Mouse (Mus musculus) liver, embryonic 13.5 days (tissue): Measurements from ENCODE around the gene S100a4. TPM values are rescaled to one million over a fixed set of nuclear protein-coding genes. Genes with fewer than 3 reads are reported as not detected.

Source experiments
- ATAC-seq: fragments of 200-750 bp; cut with Nextera tagmentation; 2 replicates; pipeline ENCODE4 v1.8.0; 2017; ENCODE audit warnings: low read depth, mild to moderate bottlenecking, moderate number of reproducible peaks, moderate library complexity
- DNase-seq: peaks from one replicate; pipeline ENCODE4 v3.0.0; 2022
- H3K27ac ChIP-seq: fragments of 300-500 bp; sonication (generic); 2 replicates; pipeline ENCODE4 v1.5.1; 2015; ENCODE audit warnings: moderate library complexity, mild to moderate bottlenecking, inconsistent platforms
- H3K27me3 ChIP-seq: fragments of 300-500 bp; sonication (generic); 2 replicates; pipeline ENCODE4 v1.6.1; 2015; ENCODE audit warnings: mild to moderate bottlenecking, inconsistent platforms
- H3K36me3 ChIP-seq: fragments of 300-500 bp; sonication (generic); 2 replicates; pipeline ENCODE4 v1.6.1; 2015; ENCODE audit warnings: mild to moderate bottlenecking, inconsistent platforms
- H3K4me1 ChIP-seq: fragments of 300-500 bp; sonication (generic); replicated peaks from 2 replicates; pipeline ENCODE4 v1.6.1; 2015; ENCODE audit warnings: inconsistent platforms
- H3K4me2 ChIP-seq: fragments of 300-500 bp; sonication (generic); 2 replicates; pipeline ENCODE4 v1.6.1; 2015; ENCODE audit warnings: inconsistent platforms, mild to moderate bottlenecking, moderate library complexity
- H3K4me3 ChIP-seq: fragments of 300-500 bp; sonication (generic); replicated peaks from 2 replicates; pipeline ENCODE4 v1.5.1; 2015; ENCODE audit warnings: mild to moderate bottlenecking, inconsistent platforms
- H3K9ac ChIP-seq: fragments of 300-500 bp; sonication (generic); 2 replicates; pipeline ENCODE4 v1.6.1; 2015; ENCODE audit warnings: mild to moderate bottlenecking, inconsistent platforms
- H3K9me3 ChIP-seq: fragments of 300-500 bp; sonication (generic); replicated peaks from 2 replicates; pipeline ENCODE4 v1.6.1; 2016; ENCODE audit warnings: inconsistent platforms
- WGBS: fragments of 180-500 bp; shearing (Covaris S2); methylation state at CpG from one replicate; pipeline ENCODE4 v1.1.7; 2015; ENCODE audit not compliant: insufficient replicate concordance; 5-methylcytosine and 5-hydroxymethylcytosine counted together
- polyA plus RNA-seq: library from polyadenylated mRNA; unstranded; fragments of >200 nt; fragmentation: Nextera tagmentation; extraction: Ambion mirVana; gene quantifications from 2 replicates; pipeline ENCODE4 v1.2.1, GENCODE M21; 2015

Gene S100a4
- polyA plus RNA-seq = 0.58 and 0.59 TPM in 2 replicates

DNA sequence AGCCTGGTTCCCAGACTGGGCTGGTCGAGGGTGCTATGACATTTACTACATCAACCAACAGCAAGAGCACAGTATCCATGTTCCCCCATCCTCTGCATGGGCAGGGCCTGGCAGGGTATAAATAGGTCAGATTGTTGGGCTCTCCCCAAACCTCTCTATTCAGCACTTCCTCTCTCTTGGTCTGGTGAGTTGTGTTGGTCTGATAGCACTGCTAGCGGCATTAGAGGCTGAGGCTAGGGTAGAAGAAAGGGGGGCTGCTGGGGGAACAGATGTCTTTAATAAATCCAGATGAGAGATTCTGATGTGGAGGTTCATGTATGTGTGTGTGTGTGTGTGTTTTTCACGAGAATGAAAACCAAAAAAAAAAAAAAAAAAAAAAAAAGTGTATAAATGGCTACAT is at the start of gene S100a4:
TSS of gene S100a4 (plus strand) at position 149 of the 400 bp plus-strand sequence.
- Histone ChIP-seq H3K4me3 (no peak within 1 kb of the TSS), H3K9me3 (no peaks in the 10 kb centered on the region), H3K4me1 (peaks cover 8% of the 10 kb centered on the region), H3K9ac (no peak within 1 kb of the TSS), H3K4me2 (no peak within 1 kb of the TSS), H3K27me3 (no peaks in the 10 kb centered on the region), H3K36me3 (no peaks in the 10 kb centered on the region), H3K27ac (no peak within 1 kb of the TSS)
- WGBS = 19% methylated on average over 3 of the region's 3 CpGs
- no peak for DNase-seq
- 0 out of 2 replicates have a peak, but pooled peaks have one; percentile 29 for ATAC-seq

DNA sequence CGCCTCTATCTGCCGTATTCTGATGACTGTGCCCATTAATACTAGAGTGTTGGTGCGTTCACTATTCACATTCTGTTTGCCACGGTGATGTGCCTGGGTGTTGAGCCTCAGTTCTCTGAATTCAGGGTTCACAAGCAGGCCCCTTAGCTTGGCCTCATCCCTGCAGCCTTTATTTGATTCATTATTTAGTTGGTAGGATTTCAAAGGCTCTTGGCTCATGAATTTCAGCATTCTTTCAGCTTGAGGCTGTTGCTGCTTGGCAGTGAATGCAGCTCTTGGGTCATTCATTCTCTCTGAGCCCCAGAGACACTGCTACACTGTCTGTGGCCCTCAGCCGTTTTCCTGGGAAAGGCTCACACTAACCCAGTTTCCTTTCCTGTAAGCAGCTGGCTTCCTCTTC is 47.6 kb upstream of the S100a4 start:
- Histone ChIP-seq H3K36me3 (no peaks in the 10 kb centered on the region), H3K4me2 (no peak overlapping the region), H3K4me1 (no peaks in the 10 kb centered on the region), H3K27me3 (no peaks in the 10 kb centered on the region), H3K27ac (no peak overlapping the region), H3K9ac (no peak overlapping the region), H3K4me3 (no peak overlapping the region), H3K9me3 (no peaks in the 10 kb centered on the region)
- WGBS = 63% methylated on average over 5 of the region's 5 CpGs
- DNase-seq (no peak), ATAC-seq (no peak)

DNA sequence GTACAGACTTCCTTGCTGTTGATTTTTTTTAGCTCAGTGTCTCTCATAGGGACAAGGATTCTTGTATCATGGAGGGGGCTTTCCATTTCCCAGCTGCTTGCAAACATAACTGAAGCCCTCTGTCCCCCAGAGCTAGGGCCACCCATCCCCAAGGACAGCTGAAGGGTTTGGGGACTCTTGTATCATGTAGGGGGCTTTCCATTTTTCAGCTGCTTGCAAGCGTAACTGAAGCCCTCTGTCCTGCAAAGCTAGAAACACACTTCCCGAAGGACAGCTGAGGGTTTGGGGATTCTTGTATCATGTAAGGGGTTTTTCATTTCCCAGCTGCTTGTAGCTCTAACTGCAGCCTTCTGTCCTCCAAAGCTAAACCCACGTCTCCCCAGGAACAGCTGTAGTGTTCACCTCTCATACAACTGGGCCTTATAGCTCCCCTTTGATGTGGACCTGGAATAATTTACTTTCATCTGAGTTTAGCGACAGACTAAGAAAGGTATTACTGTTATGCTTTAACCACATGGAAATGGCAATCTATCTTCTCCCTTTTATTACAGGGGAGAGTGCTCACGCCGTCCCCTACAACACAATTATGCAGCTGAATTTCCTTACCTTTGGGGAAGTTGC is 43.5 kb upstream of the S100a4 start, which contains the start of gene S100a3:
TSS of gene S100a3 (plus strand) at position 571 of the 621 bp plus-strand sequence.
- H3K9me3 ChIP-seq = no peaks in the 10 kb centered on the region
- H3K4me3 ChIP-seq = no peak within 1 kb of the TSS
- no peak within 1 kb of the TSS for H3K4me2 ChIP-seq
- H3K27ac ChIP-seq = no peak within 1 kb of the TSS
- no peaks in the 10 kb centered on the region for H3K36me3 ChIP-seq
- DNase-seq (no peak), ATAC-seq (no peak)
- WGBS = 59% methylated on average over 6 of the region's 6 CpGs
- H3K9ac ChIP-seq = no peak within 1 kb of the TSS
- no peaks in the 10 kb centered on the region for H3K27me3 ChIP-seq
- H3K4me1 ChIP-seq = no peaks in the 10 kb centered on the region

DNA sequence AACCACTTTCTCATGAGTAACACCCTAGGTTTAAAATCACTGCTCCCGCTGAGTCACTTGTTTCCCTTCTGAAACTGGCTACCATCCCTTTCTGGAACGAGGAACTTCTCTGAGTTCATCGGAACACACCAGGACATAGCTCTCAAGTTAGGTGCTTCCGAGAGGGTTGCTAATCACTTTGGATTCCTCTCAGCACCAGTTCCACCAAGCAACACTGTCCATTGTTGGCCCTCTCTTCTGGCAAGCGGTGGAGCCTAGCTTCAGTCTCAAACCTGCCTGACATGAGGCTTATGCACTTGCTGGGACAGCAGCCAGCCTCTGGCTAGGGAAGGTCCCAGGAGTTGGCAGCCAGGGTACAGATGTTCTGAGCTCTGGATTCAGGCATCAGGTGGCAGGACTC is 28.9 kb upstream of the S100a4 start:
- Histone ChIP-seq H3K36me3 (no peaks in the 10 kb centered on the region), H3K9ac (no peak overlapping the region), H3K4me3 (no peak overlapping the region), H3K9me3 (no peaks in the 10 kb centered on the region), H3K27ac (no peak overlapping the region), H3K4me1 (no peaks in the 10 kb centered on the region), H3K4me2 (no peak overlapping the region), H3K27me3 (no peaks in the 10 kb centered on the region)
- DNase-seq = no peak
- ATAC-seq = no peak
- 66% methylated on average over 5 of the region's 5 CpGs for whole genome bisulfite sequencing

DNA sequence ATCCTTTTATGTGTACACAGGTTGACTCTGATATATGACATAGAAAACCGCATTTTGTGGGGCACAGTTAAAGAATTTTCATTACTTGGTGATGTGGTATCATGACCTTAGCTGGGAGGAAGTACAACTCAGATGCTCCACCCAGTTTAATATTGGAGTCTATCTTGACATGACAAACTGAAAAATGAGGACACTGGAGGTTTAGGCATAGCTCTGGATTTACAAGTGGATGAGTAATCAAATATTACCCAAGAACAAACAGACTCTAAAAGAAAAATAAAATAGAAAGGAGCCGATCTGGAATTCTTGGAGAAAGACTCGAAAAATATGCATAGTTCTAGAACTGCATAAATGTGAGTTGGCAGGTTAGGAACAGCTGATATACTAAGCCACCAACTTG is 28.3 kb upstream of the S100a4 start:
- H3K4me3 ChIP-seq = no peak overlapping the region
- H3K9me3 ChIP-seq = no peaks in the 10 kb centered on the region
- H3K4me1 ChIP-seq = no peaks in the 10 kb centered on the region
- no peak for ATAC-seq
- no peak overlapping the region for H3K9ac ChIP-seq
- H3K36me3 ChIP-seq = no peaks in the 10 kb centered on the region
- H3K4me2 ChIP-seq = no peak overlapping the region
- H3K27me3 ChIP-seq = no peaks in the 10 kb centered on the region
- no peak for DNase-seq
- H3K27ac ChIP-seq = no peak overlapping the region
- 56% methylated on average over 3 of the region's 3 CpGs for WGBS

DNA sequence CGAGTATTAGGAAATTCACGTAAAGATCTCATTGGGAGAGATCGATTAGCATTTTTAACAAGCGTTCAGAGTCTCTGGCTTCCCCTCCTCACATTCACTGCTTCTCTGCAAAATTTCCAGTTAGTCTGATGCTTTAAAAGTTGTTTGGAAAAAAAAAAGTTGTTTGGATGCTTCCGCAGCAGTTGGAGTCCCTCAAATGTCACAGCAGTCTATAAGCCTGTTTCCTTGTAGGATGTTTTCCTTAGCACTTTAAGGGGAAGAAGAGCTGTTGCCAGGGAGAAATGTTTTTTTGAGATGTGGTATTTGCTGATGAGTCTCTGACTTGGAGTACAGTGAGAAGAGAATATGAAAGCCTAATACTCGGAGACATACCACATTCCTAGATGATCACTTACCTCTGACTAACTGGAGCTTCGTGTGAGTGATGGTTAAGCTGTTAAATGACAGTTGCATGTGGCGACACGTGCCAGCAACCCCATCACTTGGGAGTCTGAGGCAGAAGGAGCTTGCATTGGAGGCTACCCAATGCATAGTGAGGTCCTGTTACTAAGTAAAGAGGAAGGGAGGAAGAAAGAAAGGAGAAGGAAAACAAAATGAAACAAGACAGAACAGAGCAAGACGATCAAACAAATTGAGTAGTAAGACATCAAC is 27.1 kb upstream of the S100a4 start:
- Histone ChIP-seq H3K9ac (no peak overlapping the region), H3K4me3 (no peak overlapping the region), H3K27me3 (no peaks in the 10 kb centered on the region), H3K4me1 (no peaks in the 10 kb centered on the region), H3K9me3 (no peaks in the 10 kb centered on the region), H3K27ac (no peak overlapping the region), H3K36me3 (no peaks in the 10 kb centered on the region), H3K4me2 (no peak overlapping the region)
- DNase-seq (no peak), ATAC-seq (no peak)
- 58% methylated on average over 10 of the region's 10 CpGs for WGBS

DNA sequence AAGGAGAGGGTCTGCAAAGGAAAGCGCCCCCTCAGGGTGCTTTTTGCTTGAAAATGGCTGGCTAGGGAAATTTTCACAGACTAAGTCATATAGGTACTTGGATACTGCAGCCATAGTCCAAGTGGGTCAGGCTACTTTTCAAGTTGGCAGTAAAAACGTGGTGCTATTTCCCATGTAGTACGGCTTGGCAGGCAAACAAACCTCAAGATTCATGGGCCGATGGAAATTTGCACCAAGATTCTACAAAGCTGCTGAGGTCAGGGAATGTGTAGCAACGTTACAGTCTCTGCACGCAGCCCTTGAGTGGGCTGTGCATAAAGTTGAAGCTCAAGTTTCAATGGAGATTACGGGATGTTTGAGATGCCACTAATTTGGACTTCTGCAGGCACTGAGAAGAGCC is 24.1 kb upstream of the S100a4 start:
- Histone ChIP-seq H3K4me1 (no peaks in the 10 kb centered on the region), H3K27me3 (no peaks in the 10 kb centered on the region), H3K9me3 (no peaks in the 10 kb centered on the region), H3K4me3 (no peak overlapping the region), H3K27ac (no peak overlapping the region), H3K9ac (no peak overlapping the region), H3K36me3 (no peaks in the 10 kb centered on the region), H3K4me2 (no peak overlapping the region)
- ATAC-seq (no peak), DNase-seq (no peak)
- WGBS = 67% methylated on average over 7 of the region's 7 CpGs

DNA sequence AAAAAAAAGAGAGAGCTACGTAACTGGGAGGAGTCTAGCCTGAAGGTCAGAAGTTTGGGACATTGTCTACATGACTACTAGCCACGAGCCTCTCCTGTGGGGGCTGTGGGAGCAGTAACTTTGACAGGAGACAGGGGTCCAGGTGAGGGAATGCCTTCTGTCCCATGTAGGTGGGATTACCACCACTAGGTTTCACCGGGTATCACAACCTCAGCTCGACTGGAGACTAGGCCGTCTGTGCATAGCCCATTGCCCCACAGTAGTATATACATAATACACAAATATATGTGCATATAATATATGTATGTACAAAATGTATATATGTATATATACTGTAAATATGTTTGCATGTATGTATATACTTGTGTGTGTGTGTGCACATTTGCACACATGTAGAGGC is 22.4 kb upstream of the S100a4 start:
- H3K27ac ChIP-seq = no peak overlapping the region
- H3K9ac ChIP-seq = no peak overlapping the region
- no peaks in the 10 kb centered on the region for H3K36me3 ChIP-seq
- no peak overlapping the region for H3K4me3 ChIP-seq
- 82% methylated on average over 5 of the region's 5 CpGs for WGBS
- no peak overlapping the region for H3K4me2 ChIP-seq
- no peaks in the 10 kb centered on the region for H3K27me3 ChIP-seq
- no peaks in the 10 kb centered on the region for H3K9me3 ChIP-seq
- DNase-seq (no peak), ATAC-seq (no peak)
- no peaks in the 10 kb centered on the region for H3K4me1 ChIP-seq

DNA sequence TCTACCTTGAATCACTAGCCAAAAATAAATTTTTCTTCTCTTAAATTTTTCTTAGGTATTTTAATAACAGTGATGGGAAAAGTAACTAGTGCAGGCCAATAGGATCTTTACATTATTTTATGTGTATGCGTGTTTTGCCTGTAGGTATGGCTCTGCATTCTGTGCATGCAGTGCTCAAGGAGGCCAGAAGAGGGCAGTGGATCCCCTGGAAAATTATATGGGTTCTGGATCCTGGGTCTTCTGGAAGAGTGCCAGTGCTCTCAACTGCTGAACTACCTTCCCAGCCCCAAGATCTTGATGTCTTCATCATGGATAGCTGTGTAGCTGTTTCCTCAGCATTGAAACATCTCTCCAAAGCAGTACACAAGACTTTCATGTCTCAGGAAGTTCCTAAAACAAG is 21.4 kb upstream of the S100a4 start:
- H3K36me3 ChIP-seq = no peaks in the 10 kb centered on the region
- H3K27me3 ChIP-seq = no peaks in the 10 kb centered on the region
- no peak for DNase-seq

DNA sequence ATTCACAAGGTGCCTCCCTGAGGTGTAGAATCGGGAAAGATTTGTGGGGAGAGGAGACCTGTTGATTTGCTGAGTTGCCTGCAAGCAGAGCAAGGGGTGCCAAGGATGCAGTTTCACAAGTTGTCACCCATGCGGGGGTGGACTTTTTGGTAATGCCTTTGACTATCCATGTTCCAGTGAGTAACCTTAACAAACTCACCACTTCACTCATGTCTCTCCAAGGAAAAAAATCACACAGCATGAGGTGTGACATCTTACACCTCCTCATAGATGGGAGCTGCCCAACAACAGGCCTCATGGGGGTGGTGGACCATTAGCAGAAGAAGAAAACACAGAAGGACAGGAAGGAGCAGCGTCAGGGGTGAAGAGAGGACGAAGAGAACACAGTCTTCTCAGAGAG is 21.0 kb upstream of the S100a4 start:
- H3K27ac ChIP-seq = no peak overlapping the region
- WGBS = 71% methylated on average over 4 of the region's 4 CpGs
- no peaks in the 10 kb centered on the region for H3K4me1 ChIP-seq
- H3K9me3 ChIP-seq = no peaks in the 10 kb centered on the region
- no peak overlapping the region for H3K4me2 ChIP-seq
- no peak overlapping the region for H3K9ac ChIP-seq
- no peak overlapping the region for H3K4me3 ChIP-seq
- no peak for DNase-seq
- H3K27me3 ChIP-seq = no peaks in the 10 kb centered on the region
- H3K36me3 ChIP-seq = no peaks in the 10 kb centered on the region
- ATAC-seq = no peak

More for the DNA sequence above, 21.4 kb upstream of the S100a4 start:
- Histone ChIP-seq H3K4me2 (no peak overlapping the region), H3K4me1 (no peaks in the 10 kb centered on the region), H3K27ac (no peak overlapping the region), H3K9ac (no peak overlapping the region), H3K4me3 (no peak overlapping the region), H3K9me3 (no peaks in the 10 kb centered on the region)
- no peak for ATAC-seq
- WGBS = 83% methylated on average over 1 of the region's 1 CpGs

DNA sequence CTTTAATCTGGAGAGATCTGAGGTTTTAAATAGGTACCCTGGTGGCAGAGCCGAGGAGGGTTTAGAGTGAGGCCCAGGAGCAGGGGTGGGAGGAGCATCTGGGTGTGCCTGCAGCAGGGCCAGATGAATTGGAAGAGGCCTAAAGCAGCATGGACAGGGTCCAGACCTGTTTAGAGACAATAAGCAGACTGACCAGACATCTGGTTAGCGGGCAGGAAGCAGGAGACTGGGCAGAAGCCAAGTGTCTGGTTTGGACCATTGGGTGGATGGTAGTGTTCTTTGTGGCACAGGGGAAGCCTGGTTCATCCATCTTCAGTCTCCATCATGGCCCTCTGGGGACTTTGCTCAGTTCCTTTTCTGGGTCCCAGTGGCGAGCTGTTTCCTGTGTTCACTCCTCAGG is 19.7 kb upstream of the S100a4 start:
- H3K4me2 ChIP-seq = no peak overlapping the region
- DNase-seq (no peak), ATAC-seq (no peak)
- no peaks in the 10 kb centered on the region for H3K27me3 ChIP-seq
- H3K4me3 ChIP-seq = no peak overlapping the region
- H3K4me1 ChIP-seq = no peaks in the 10 kb centered on the region
- no peak overlapping the region for H3K9ac ChIP-seq
- no peaks in the 10 kb centered on the region for H3K36me3 ChIP-seq
- 40% methylated on average over 3 of the region's 3 CpGs for WGBS
- no peaks in the 10 kb centered on the region for H3K9me3 ChIP-seq
- H3K27ac ChIP-seq = no peak overlapping the region

DNA sequence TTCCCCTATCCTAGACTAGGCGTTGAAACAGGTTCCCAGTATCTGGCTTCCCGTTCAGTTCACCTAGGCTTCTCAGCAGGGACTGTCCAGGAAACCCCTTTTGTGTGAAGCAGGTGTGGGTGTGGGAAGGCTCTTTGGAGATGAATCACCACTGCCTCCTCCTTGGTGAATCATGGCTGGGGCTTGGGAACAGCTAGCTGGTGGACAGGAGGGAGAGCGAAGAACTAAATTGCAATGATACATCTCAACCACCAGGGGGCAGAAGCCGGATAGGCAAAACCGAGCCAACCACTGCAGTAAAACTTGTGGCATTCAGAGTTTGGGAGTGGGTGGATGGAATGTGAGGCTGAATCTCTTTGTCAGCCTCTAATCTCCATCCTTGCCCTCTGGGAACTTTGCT is 18.0 kb upstream of the S100a4 start:
- peak; percentile 9 for DNase-seq
- WGBS = 30% methylated on average over 5 of the region's 5 CpGs
- H3K4me1 ChIP-seq = no peaks in the 10 kb centered on the region
- no peak overlapping the region for H3K4me2 ChIP-seq
- ATAC-seq = no peak
- H3K4me3 ChIP-seq = no peak overlapping the region
- H3K27me3 ChIP-seq = no peaks in the 10 kb centered on the region
- no peak overlapping the region for H3K9ac ChIP-seq
- no peaks in the 10 kb centered on the region for H3K9me3 ChIP-seq
- no peak overlapping the region for H3K27ac ChIP-seq
- no peaks in the 10 kb centered on the region for H3K36me3 ChIP-seq
